Mouse (Mus musculus) thymus, adult 2 months (tissue): Measurements from ENCODE around the gene Nek8. TPM values are rescaled to one million over a fixed set of nuclear protein-coding genes. Genes with fewer than 3 reads are reported as not detected.
A peak's percentile ranks its signal among the peaks of the same experiment; 100 is the strongest.

Experiments
- DNase-seq: peaks from one replicate; pipeline ENCODE4 v3.0.0; 2021
- H3K27ac ChIP-seq: fragments of 200-500 bp; 2 replicates; pipeline ENCODE4 v1.5.1; 2012; ENCODE audit warnings: low read length, control low read depth; ENCODE audit not compliant: control insufficient read depth, insufficient read depth
- H3K27me3 ChIP-seq: fragments of 200-500 bp; 2 replicates; pipeline ENCODE4 v1.6.1; 2012; ENCODE audit warnings: mild to moderate bottlenecking, low read length, moderate library complexity, mixed read lengths; ENCODE audit not compliant: control insufficient read depth, insufficient read depth
- H3K36me3 ChIP-seq: fragments of 200-500 bp; 2 replicates; pipeline ENCODE4 v1.6.1; 2012; ENCODE audit warnings: mild to moderate bottlenecking, low read length, moderate library complexity; ENCODE audit not compliant: control insufficient read depth, insufficient read depth
- H3K4me1 ChIP-seq: fragments of 200-500 bp; replicated peaks from 2 replicates; pipeline ENCODE4 v1.6.1; 2012; ENCODE audit warnings: low read length; ENCODE audit not compliant: control insufficient read depth, insufficient read depth
- H3K4me3 ChIP-seq: fragments of 200-500 bp; 2 replicates; pipeline ENCODE4 v1.5.1; 2012; ENCODE audit warnings: mild to moderate bottlenecking, low read length, control low read depth, moderate library complexity; ENCODE audit not compliant: control insufficient read depth, insufficient read depth
- CTCF ChIP-seq: fragments of 200-500 bp; IDR thresholded peaks from 2 replicates; pipeline ENCODE4 v1.5.1; 2012; ENCODE audit warnings: mild to moderate bottlenecking, control low read depth, low read length, moderate library complexity, borderline replicate concordance; ENCODE audit not compliant: control insufficient read depth, poor library complexity, insufficient read depth; ENCODE audit errors: extremely low read depth
- POLR2A ChIP-seq: fragments of 200-500 bp; IDR thresholded peaks from 2 replicates; pipeline ENCODE4 v1.6.1; 2012; ENCODE audit warnings: mild to moderate bottlenecking, low read length, control low read depth, moderate library complexity; ENCODE audit not compliant: control insufficient read depth, poor library complexity, insufficient read depth; ENCODE audit errors: extremely low read depth
- WGBS: fragments of 180-500 bp; shearing (Covaris S2); methylation state at CpG from one replicate; pipeline ENCODE4 v1.1.7; 2018; 5-methylcytosine and 5-hydroxymethylcytosine counted together
- polyA plus RNA-seq: library from polyadenylated mRNA; depleted of rRNA; stranded (reverse); fragments of >200 nt; gene quantifications from 2 replicates; pipeline ENCODE4 v1.2.3, GENCODE M21; 2012

Nek8 gene
- polyA plus RNA-seq, 1 experiment = 27.4 TPM

- no peak overlapping the region for H3K4me3 ChIP-seq
- WGBS = 97% methylated on average over 6 of the region's 6 CpGs
- no peak overlapping the region for H3K27ac ChIP-seq
- DNase-seq = no peak
- TF ChIP-seq CTCF (no peak), POLR2A (no peak)
- H3K36me3 ChIP-seq = peaks cover 92% of the 10 kb centered on the region
- H3K27me3 ChIP-seq = no peaks in the 10 kb centered on the region
- no peaks in the 10 kb centered on the region for H3K4me1 ChIP-seq
Observed at GRCm38 (mm10) chr11:78209886-78210285, 33.4 kb upstream of the Nek8 start.

GRCm38 (mm10) chr11:78207190-78207589, 30.7 kb upstream of the Nek8 start:
- Histone ChIP-seq H3K36me3 (peaks cover 70% of the 10 kb centered on the region), H3K27me3 (no peaks in the 10 kb centered on the region), H3K27ac (no peak overlapping the region), H3K4me3 (no peak overlapping the region), H3K4me1 (no peaks in the 10 kb centered on the region)
- DNase-seq = no peak
- 96% methylated on average over 7 of the region's 7 CpGs for WGBS
- no peak for TF ChIP-seq POLR2A
- no peak for TF ChIP-seq CTCF

- Histone ChIP-seq H3K36me3 (peaks cover 54% of the 10 kb centered on the region), H3K27ac (no peak overlapping the region), H3K4me3 (no peak overlapping the region), H3K27me3 (no peaks in the 10 kb centered on the region), H3K4me1 (no peaks in the 10 kb centered on the region)
- TF ChIP-seq CTCF (no peak), POLR2A (no peak)
- WGBS = 93% methylated on average over 13 of the region's 13 CpGs
- DNase-seq = no peak
Observed at GRCm38 (mm10) chr11:78205361-78206206, 29.1 kb upstream of the Nek8 start.

GRCm38 (mm10) chr11:78204287-78204686, 27.8 kb upstream of the Nek8 start:
- Histone ChIP-seq H3K4me3 (no peak overlapping the region), H3K4me1 (no peaks in the 10 kb centered on the region), H3K27me3 (no peaks in the 10 kb centered on the region), H3K27ac (no peak overlapping the region), H3K36me3 (peaks cover 41% of the 10 kb centered on the region)
- 96% methylated on average over 6 of the region's 6 CpGs for WGBS
- TF ChIP-seq POLR2A = no peak
- no peak for TF ChIP-seq CTCF
- DNase-seq = no peak

- no peaks in the 10 kb centered on the region for H3K27me3 ChIP-seq
- no peaks in the 10 kb centered on the region for H3K4me1 ChIP-seq
- no peak overlapping the region for H3K27ac ChIP-seq
- no peak for DNase-seq
- peaks cover 22% of the 10 kb centered on the region for H3K36me3 ChIP-seq
- H3K4me3 ChIP-seq = no peak overlapping the region
- 96% methylated on average over 3 of the region's 3 CpGs for WGBS
- TF ChIP-seq CTCF = no peak
- TF ChIP-seq POLR2A = no peak
Observed at GRCm38 (mm10) chr11:78202372-78202771, 25.9 kb upstream of the Nek8 start.

- Histone ChIP-seq H3K27ac (no peak overlapping the region), H3K4me1 (peaks cover 10% of the 10 kb centered on the region), H3K4me3 (peak overlapping the region; percentile 53), H3K27me3 (no peaks in the 10 kb centered on the region; the same call in 1 of the 2 replicates), H3K36me3 (no peaks in the 10 kb centered on the region)
- no peak for DNase-seq
- 73% methylated on average over 23 of the region's 23 CpGs for WGBS
- TF ChIP-seq POLR2A (no peak), CTCF (no peak)
Observed at GRCm38 (mm10) chr11:78195101-78195863, 18.8 kb upstream of the Nek8 start.
